Mouse (Mus musculus) lung, embryonic 16.5 days (tissue): Measurements from ENCODE around the gene Reln. TPM values are rescaled to one million over a fixed set of nuclear protein-coding genes. Genes with fewer than 3 reads are reported as not detected.

Source experiments
- ATAC-seq: fragments of 200-750 bp; cut with Nextera tagmentation; 2 replicates; pipeline ENCODE4 v1.8.0; 2017; ENCODE audit warnings: low read depth, mild to moderate bottlenecking, moderate library complexity
- H3K27ac ChIP-seq: fragments of 300-500 bp; sonication (generic); 2 replicates; pipeline ENCODE4 v1.5.1; 2014; ENCODE audit warnings: mild to moderate bottlenecking, control low read depth, low read length
- H3K27me3 ChIP-seq: fragments of 300-500 bp; sonication (generic); 2 replicates; pipeline ENCODE4 v1.6.1; 2014; ENCODE audit warnings: low read depth, low read length, mixed read lengths; ENCODE audit not compliant: control insufficient read depth, insufficient read depth
- H3K36me3 ChIP-seq: fragments of 300-500 bp; sonication (generic); 2 replicates; pipeline ENCODE4 v1.6.1; 2014; ENCODE audit warnings: low read length; ENCODE audit not compliant: control insufficient read depth, insufficient read depth
- H3K4me1 ChIP-seq: fragments of 300-500 bp; sonication (generic); replicated peaks from 2 replicates; pipeline ENCODE4 v1.6.1; 2014; ENCODE audit warnings: low read length, mixed read lengths; ENCODE audit not compliant: control insufficient read depth, insufficient read depth
- H3K4me2 ChIP-seq: fragments of 300-500 bp; sonication (generic); 2 replicates; pipeline ENCODE4 v1.6.1; 2014; ENCODE audit warnings: low read depth, low read length, control low read depth
- H3K4me3 ChIP-seq: fragments of 300-500 bp; sonication (generic); 2 replicates; pipeline ENCODE4 v1.5.1; 2014; ENCODE audit warnings: mild to moderate bottlenecking, low read length, control low read depth
- H3K9ac ChIP-seq: fragments of 300-500 bp; sonication (generic); 2 replicates; pipeline ENCODE4 v1.6.1; 2014; ENCODE audit warnings: low read length, control low read depth
- H3K9me3 ChIP-seq: fragments of 300-500 bp; sonication (generic); 2 replicates; pipeline ENCODE4 v1.6.1; 2016; ENCODE audit warnings: low read length; ENCODE audit not compliant: control insufficient read depth
- WGBS: fragments of 180-500 bp; shearing (Covaris S2); extraction: QIAGEN DNeasy Blood & Tissue Kit; methylation state at CpG from one replicate; pipeline ENCODE4 v1.1.7; 2014; 5-methylcytosine and 5-hydroxymethylcytosine counted together
- polyA plus RNA-seq: library from polyadenylated mRNA; unstranded; fragments of >200 nt; fragmentation: Nextera tagmentation; extraction: Ambion mirVana; gene quantifications from 2 replicates; pipeline ENCODE4 v1.2.1, GENCODE M21; 2015

The Reln gene
- polyA plus RNA-seq, 1 experiment from 2014 or later: 0.94 TPM

DNA sequence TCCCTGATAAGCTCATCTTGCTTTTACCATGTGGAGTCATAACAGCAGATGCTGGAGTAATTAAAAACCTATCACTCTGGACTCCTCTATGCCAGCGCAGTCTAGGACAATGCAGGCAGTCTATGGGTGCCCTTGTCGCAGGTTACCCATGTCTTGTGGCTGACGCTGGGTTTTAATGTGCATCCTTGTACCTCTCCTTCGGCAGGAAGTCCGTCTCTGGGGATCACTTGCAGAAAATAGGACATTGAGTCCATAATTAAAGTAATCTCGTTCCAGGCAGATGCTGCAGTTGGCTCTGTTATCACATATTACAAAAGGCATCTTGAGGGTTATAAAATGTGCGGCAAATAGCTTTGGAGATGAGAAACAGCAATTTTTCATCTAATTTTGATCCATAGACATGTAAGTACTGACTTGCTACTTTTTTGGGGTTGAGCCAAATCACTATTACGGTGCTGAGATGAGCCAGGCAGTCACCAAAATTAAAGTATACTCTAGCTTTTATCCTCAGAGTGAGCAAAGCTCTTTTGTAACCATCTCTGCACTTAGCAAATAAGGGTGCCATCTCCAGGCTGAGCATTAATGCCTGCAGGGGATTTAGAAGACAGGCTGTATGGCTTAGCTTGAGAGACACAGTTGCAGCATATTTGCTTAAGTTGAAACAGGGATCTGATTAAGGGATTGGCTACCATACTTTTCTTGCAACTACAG is 136.0 kb downstream of the Reln start:
- no peak overlapping the region for H3K27ac ChIP-seq
- no peaks in the 10 kb centered on the region for H3K27me3 ChIP-seq
- no peak overlapping the region for H3K9ac ChIP-seq
- no peaks in the 10 kb centered on the region for H3K9me3 ChIP-seq
- H3K4me2 ChIP-seq: no peak overlapping the region
- ATAC-seq: no peak
- WGBS: 69% methylated on average over 8 of the region's 8 CpGs
- H3K4me3 ChIP-seq: no peak overlapping the region
- H3K4me1 ChIP-seq: no peaks in the 10 kb centered on the region
- no peaks in the 10 kb centered on the region for H3K36me3 ChIP-seq

GRCm38 (mm10) chr5:22197926-22198325 is 146.6 kb downstream of the Reln start:
- Histone ChIP-seq H3K27ac (no peak overlapping the region), H3K27me3 (no peaks in the 10 kb centered on the region), H3K4me1 (no peaks in the 10 kb centered on the region), H3K9ac (no peak overlapping the region), H3K36me3 (no peaks in the 10 kb centered on the region), H3K9me3 (no peaks in the 10 kb centered on the region), H3K4me2 (no peak overlapping the region), H3K4me3 (no peak overlapping the region)
- 61% methylated on average over 2 of the region's 2 CpGs for WGBS
- ATAC-seq: no peak

DNA sequence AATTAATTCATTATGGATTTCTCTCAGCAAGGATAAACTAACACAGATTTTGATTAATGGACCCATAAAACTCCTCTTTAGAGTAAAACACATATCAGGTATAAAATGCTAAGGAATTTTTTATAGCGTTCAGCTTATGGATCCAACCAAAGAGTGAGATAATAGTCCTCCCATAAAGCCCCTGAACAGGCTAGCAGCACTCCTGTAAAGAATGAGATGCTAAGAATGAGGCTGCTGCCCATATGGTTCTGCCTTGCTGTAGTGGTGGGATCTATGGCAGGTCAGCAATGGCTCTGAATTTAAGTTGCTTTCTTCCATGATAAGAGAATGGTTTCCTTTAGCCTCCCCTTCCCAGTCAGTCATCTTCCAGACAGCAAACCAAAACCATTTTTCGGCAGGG is 147.6 kb downstream of the Reln start:
- Histone ChIP-seq H3K4me1 (no peaks in the 10 kb centered on the region), H3K4me2 (no peak overlapping the region), H3K9ac (no peak overlapping the region), H3K36me3 (no peaks in the 10 kb centered on the region), H3K4me3 (no peak overlapping the region), H3K27ac (no peak overlapping the region), H3K9me3 (no peaks in the 10 kb centered on the region), H3K27me3 (no peaks in the 10 kb centered on the region)
- 89% methylated on average over 2 of the region's 2 CpGs for WGBS
- ATAC-seq: no peak

- Histone ChIP-seq H3K4me1 (no peaks in the 10 kb centered on the region), H3K9ac (no peak overlapping the region), H3K4me3 (no peak overlapping the region), H3K27me3 (no peaks in the 10 kb centered on the region), H3K9me3 (no peaks in the 10 kb centered on the region), H3K36me3 (no peaks in the 10 kb centered on the region), H3K27ac (no peak overlapping the region), H3K4me2 (no peak overlapping the region)
- WGBS: 55% methylated on average over 4 of the region's 4 CpGs
- ATAC-seq: no peak
These were observed 148.0 kb downstream of the Reln start for GRCm38 (mm10) chr5:22196476-22196875.

- no peaks in the 10 kb centered on the region for H3K27me3 ChIP-seq
- H3K9ac ChIP-seq: no peak overlapping the region
- H3K4me1 ChIP-seq: no peaks in the 10 kb centered on the region
- no peak overlapping the region for H3K4me2 ChIP-seq
- 46% methylated on average over 8 of the region's 8 CpGs for WGBS
- no peaks in the 10 kb centered on the region for H3K9me3 ChIP-seq
- H3K27ac ChIP-seq: no peak overlapping the region
- H3K36me3 ChIP-seq: no peaks in the 10 kb centered on the region
- peak; percentile 69 for ATAC-seq
- H3K4me3 ChIP-seq: no peak overlapping the region
These were observed 149.1 kb downstream of the Reln start for GRCm38 (mm10) chr5:22195352-22195941.

GRCm38 (mm10) chr5:22191784-22192183 is 152.7 kb downstream of the Reln start:
- WGBS: 85% methylated on average over 7 of the region's 7 CpGs
- Histone ChIP-seq H3K27me3 (no peaks in the 10 kb centered on the region), H3K4me2 (no peak overlapping the region), H3K4me1 (no peaks in the 10 kb centered on the region), H3K36me3 (no peaks in the 10 kb centered on the region), H3K9ac (no peak overlapping the region), H3K4me3 (no peak overlapping the region), H3K9me3 (no peaks in the 10 kb centered on the region), H3K27ac (no peak overlapping the region)
- no peak for ATAC-seq

GRCm38 (mm10) chr5:22190333-22190732 is 154.2 kb downstream of the Reln start:
- Histone ChIP-seq H3K9ac (no peak overlapping the region), H3K4me2 (no peak overlapping the region), H3K4me3 (no peak overlapping the region), H3K36me3 (no peaks in the 10 kb centered on the region), H3K4me1 (no peaks in the 10 kb centered on the region), H3K9me3 (no peaks in the 10 kb centered on the region), H3K27ac (no peak overlapping the region), H3K27me3 (no peaks in the 10 kb centered on the region)
- WGBS: 55% methylated on average over 3 of the region's 3 CpGs
- no peak for ATAC-seq

DNA sequence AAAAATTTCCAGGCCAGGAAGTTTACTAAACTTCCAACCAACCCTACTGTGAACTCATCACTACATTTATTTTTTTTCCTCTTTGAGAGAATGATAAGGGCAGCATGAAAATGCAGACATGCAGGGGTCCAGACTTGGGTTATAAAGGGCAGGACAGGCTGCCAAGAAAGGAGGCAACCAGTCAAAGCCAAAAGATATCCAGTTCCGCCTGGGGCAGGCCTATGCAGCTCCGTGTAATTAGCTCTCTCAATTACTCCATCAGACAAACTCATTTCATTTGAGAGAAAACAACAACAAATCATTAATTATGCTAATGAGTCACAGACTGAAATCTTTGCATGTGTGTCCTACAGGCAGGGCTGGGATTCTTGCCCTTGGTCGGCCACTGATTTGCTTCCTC is 156.9 kb downstream of the Reln start:
- no peaks in the 10 kb centered on the region for H3K27me3 ChIP-seq
- H3K36me3 ChIP-seq: no peaks in the 10 kb centered on the region
- H3K9me3 ChIP-seq: no peaks in the 10 kb centered on the region
- no peak overlapping the region for H3K9ac ChIP-seq
- H3K4me2 ChIP-seq: no peak overlapping the region
- no peak overlapping the region for H3K27ac ChIP-seq
- no peak overlapping the region for H3K4me3 ChIP-seq
- 66% methylated on average over 3 of the region's 3 CpGs for WGBS
- no peaks in the 10 kb centered on the region for H3K4me1 ChIP-seq
- ATAC-seq: no peak

GRCm38 (mm10) chr5:22176480-22176879 is 168.0 kb downstream of the Reln start:
- H3K4me2 ChIP-seq: no peak overlapping the region
- H3K9me3 ChIP-seq: no peaks in the 10 kb centered on the region
- H3K9ac ChIP-seq: no peak overlapping the region
- H3K27me3 ChIP-seq: no peaks in the 10 kb centered on the region
- H3K36me3 ChIP-seq: no peaks in the 10 kb centered on the region
- 39% methylated on average over 5 of the region's 5 CpGs for WGBS
- no peak overlapping the region for H3K4me3 ChIP-seq
- H3K4me1 ChIP-seq: no peaks in the 10 kb centered on the region
- ATAC-seq: no peak
- no peak overlapping the region for H3K27ac ChIP-seq
